Mouse (Mus musculus): Measurements from ENCODE around the gene Tmem115.

GRCm38 (mm10) chr9:107577871-107578270, 44.1 kb downstream of the Tmem115 start:
- no peak for TF ChIP-seq MAFK (IDR thresholded peaks at IDR 0.05; ENCODE audit: insufficient read depth, low read depth, low read length)
- no peak for TF ChIP-seq ZNF384 (IDR thresholded peaks at IDR 0.05; ENCODE audit: low read depth, low read length)
- TF ChIP-seq HCFC1 (IDR thresholded peaks at IDR 0.05; ENCODE audit: borderline replicate concordance, insufficient read depth, low read length), result no peak
- no peak for TF ChIP-seq ZC3H11A (IDR thresholded peaks at IDR 0.05; ENCODE audit: borderline replicate concordance, low read depth, low read length)
